Mouse (Mus musculus): Measurements from ENCODE around the gene Cmtm7. TPM values are rescaled to one million over a fixed set of nuclear protein-coding genes. Genes with fewer than 3 reads are reported as not detected.

Gene Cmtm7
- polyA plus RNA-seq (2014; fragmentation: Nextera tagmentation; extraction: Ambion mirVana): 103 and 105 TPM in 2 replicates

DNA sequence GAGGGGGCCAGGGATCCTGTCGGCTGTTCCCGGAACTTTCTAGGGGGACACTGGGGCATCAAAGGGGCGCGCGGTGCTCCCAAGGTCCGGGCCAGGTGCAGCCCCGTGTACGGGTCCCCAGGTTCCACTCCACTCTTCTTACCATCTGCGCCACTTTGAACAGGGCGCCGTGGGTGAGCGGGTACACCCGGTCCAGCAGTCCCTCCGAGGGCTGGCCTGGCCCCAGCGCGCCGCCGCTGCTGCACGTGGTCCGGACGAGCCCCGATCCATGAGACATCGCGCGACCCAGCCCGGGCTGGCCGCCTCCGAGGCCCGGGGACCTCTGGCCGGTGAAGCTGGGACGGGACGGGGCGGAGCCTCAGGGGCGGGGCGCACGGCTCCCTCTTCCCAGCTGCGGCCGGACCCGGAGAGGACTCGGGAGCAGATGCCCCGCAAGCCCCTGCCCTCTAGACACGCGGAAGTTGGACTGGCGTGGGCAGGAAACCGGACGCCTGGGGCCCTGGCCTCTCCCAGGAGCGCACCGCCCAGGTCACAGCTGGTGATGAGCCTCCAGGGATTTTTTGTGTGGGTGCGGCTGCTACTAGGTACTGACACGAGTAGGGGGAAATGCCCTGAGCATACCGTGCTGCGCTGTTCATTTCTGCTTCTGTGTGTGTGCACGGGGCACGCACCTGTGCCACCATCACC is at the start of gene Cmtm7:
Cmtm7 (minus strand) TSS at position 331 of the 687 bp plus-strand sequence.
- H3K36me3 ChIP-seq (ENCODE audit: control insufficient read depth, insufficient read depth, low read length): no peaks in the 10 kb centered on the region
- ATAC-seq (ENCODE audit: low read depth) (peak; percentile 92), DNase-seq (ENCODE audit: low spot score) (peak; percentile 71)
- peak within 1 kb of the TSS; percentile 86 for H3K27ac ChIP-seq (replicated peaks; ENCODE audit: low read depth, low read length)
- no peaks in the 10 kb centered on the region for H3K9me3 ChIP-seq (ENCODE audit: control insufficient read depth, low read length)
- no peaks in the 10 kb centered on the region for H3K27me3 ChIP-seq (replicated peaks; ENCODE audit: control insufficient read depth, insufficient read depth, low read length)
- peak within 1 kb of the TSS; percentile 71 for H3K4me3 ChIP-seq (ENCODE audit: low read depth, low read length)
- peaks cover 5% of the 10 kb centered on the region; the same call in 1 of the 2 replicates for H3K4me1 ChIP-seq (ENCODE audit: control insufficient read depth, insufficient read depth, low read length)
- peak within 1 kb of the TSS; percentile 78 for H3K4me2 ChIP-seq (ENCODE audit: low read depth, low read length)
- peak within 1 kb of the TSS; percentile 74 for H3K9ac ChIP-seq (ENCODE audit: low read depth, low read length)
- WGBS: under 1% methylated on average over 37 of the region's 54 CpGs

DNA sequence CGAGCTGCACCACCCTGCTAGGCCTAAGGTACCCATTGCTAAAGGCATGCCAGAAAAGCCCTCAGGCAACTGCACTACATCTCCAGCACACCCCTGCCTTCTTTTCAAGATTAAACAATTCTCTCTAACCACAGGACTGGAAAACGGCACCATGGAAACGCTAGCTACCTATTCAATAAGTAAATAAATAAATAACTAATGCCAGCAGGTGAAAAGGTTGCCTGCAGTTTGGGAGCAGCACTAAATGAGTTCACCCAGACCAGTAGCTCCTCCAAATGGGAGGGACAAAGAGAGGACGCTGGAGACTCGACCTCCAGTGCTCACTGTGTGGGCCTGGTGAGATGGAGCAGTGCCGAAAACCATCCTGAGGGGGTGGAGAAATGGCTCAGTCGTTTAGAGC is 48.7 kb upstream of the Cmtm7 start:
- no peaks in the 10 kb centered on the region for H3K36me3 ChIP-seq (ENCODE audit: control insufficient read depth, insufficient read depth, low read length)

DNA sequence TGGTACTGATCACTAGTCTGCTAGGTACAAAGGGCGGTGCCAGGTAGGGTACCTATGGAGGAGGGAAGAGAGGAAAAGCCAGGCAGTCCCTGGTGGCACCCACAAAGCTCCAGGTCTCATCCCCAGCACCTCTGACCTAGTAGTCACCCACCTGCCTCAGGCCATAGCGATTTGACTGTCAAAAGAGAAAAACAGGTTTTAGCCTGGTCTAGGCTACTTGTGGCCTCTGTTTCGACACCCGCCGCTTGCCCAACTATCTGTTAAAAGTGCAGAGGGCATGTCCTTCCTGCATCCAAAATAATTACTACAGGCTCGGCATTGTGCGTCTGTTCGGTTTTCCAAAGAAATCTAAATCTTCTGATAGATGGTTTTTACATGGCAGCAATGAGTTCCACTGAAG is 48.0 kb upstream of the Cmtm7 start:
- 80% methylated on average over 8 of the region's 8 CpGs for WGBS
- no peak for ATAC-seq (ENCODE audit: low read depth)
- no peak overlapping the region for H3K4me3 ChIP-seq (ENCODE audit: low read depth, low read length)

More for the DNA sequence above, 48.7 kb upstream of the Cmtm7 start:
- WGBS: 54% methylated on average over 5 of the region's 7 CpGs
- Histone ChIP-seq H3K27me3 (replicated peaks; ENCODE audit: control insufficient read depth, insufficient read depth, low read length) (no peaks in the 10 kb centered on the region), H3K4me2 (ENCODE audit: low read depth, low read length) (no peak overlapping the region), H3K4me1 (ENCODE audit: control insufficient read depth, insufficient read depth, low read length) (no peaks in the 10 kb centered on the region), H3K9me3 (ENCODE audit: control insufficient read depth, low read length) (no peaks in the 10 kb centered on the region), H3K27ac (replicated peaks; ENCODE audit: low read depth, low read length) (no peak overlapping the region), H3K4me3 (ENCODE audit: low read depth, low read length) (no peak overlapping the region), H3K9ac (ENCODE audit: low read depth, low read length) (no peak overlapping the region)
- DNase-seq (ENCODE audit: low spot score) (no peak), ATAC-seq (ENCODE audit: low read depth) (no peak)

DNA sequence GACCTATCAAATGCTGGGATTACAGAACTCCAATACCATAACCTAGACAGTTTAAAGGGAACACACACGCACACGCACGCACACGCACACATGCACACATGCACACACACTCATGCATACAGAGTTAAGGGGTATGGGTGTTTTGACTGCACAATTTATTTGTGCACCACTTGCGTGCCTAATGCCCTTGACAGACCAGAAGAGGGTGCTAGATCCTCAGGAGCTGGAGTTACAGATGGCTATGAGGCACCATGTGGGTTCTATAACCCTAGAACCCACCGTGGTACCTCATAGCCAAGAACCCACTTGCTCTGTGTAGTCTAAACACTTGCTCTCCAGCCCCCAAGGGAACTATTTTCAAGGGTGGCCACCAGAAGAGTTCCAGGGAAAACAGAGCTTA is 46.7 kb upstream of the Cmtm7 start:
- ATAC-seq (ENCODE audit: low read depth) (no peak), DNase-seq (ENCODE audit: low spot score) (no peak)
- Histone ChIP-seq H3K27ac (replicated peaks; ENCODE audit: low read depth, low read length) (no peak overlapping the region), H3K4me3 (ENCODE audit: low read depth, low read length) (no peak overlapping the region), H3K4me1 (ENCODE audit: control insufficient read depth, insufficient read depth, low read length) (no peaks in the 10 kb centered on the region), H3K9ac (ENCODE audit: low read depth, low read length) (no peak overlapping the region), H3K36me3 (ENCODE audit: control insufficient read depth, insufficient read depth, low read length) (no peaks in the 10 kb centered on the region), H3K9me3 (ENCODE audit: control insufficient read depth, low read length) (no peaks in the 10 kb centered on the region), H3K4me2 (ENCODE audit: low read depth, low read length) (no peak overlapping the region), H3K27me3 (replicated peaks; ENCODE audit: control insufficient read depth, insufficient read depth, low read length) (no peaks in the 10 kb centered on the region)
- 90% methylated on average over 6 of the region's 6 CpGs for WGBS

More for the DNA sequence above, 48.0 kb upstream of the Cmtm7 start:
- no peaks in the 10 kb centered on the region for H3K36me3 ChIP-seq (ENCODE audit: control insufficient read depth, insufficient read depth, low read length)
- DNase-seq (ENCODE audit: low spot score): no peak
- no peak overlapping the region for H3K4me2 ChIP-seq (ENCODE audit: low read depth, low read length)
- H3K4me1 ChIP-seq (ENCODE audit: control insufficient read depth, insufficient read depth, low read length): no peaks in the 10 kb centered on the region
- H3K9ac ChIP-seq (ENCODE audit: low read depth, low read length): no peak overlapping the region
- H3K27me3 ChIP-seq (replicated peaks; ENCODE audit: control insufficient read depth, insufficient read depth, low read length): no peaks in the 10 kb centered on the region
- H3K27ac ChIP-seq (replicated peaks; ENCODE audit: low read depth, low read length): no peak overlapping the region
- H3K9me3 ChIP-seq (ENCODE audit: control insufficient read depth, low read length): no peaks in the 10 kb centered on the region

DNA sequence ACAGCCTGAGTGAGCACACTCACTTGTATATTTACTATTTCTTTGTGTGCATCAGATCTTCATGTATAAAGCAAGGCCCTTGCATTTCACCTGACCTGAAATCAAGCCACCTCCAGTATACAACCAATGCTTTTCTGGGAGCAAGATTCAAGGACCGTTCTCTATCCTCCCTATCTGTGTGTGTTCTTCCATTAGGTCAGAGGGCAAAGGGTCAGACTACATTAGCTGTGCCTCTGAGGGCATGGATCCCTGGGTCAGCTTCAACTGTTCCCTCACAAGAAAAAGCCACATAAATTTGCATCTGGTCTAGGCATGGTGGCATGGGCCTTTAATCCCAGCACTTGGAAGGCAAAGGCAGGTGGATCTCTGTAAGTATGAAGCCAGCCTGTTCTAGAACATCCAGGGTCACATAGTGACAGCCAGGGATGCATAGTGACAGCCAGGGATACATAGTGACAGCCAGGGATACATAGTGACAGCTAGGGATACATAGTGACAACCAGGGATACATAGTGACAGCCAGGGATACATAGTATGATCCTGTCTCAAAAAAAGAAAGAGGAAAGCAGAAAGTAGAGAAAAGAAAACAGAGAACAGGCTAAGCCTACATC is 45.7 kb upstream of the Cmtm7 start:
- Histone ChIP-seq H3K27ac (replicated peaks; ENCODE audit: low read depth, low read length) (no peak overlapping the region), H3K9me3 (ENCODE audit: control insufficient read depth, low read length) (no peaks in the 10 kb centered on the region), H3K4me2 (ENCODE audit: low read depth, low read length) (no peak overlapping the region), H3K27me3 (replicated peaks; ENCODE audit: control insufficient read depth, insufficient read depth, low read length) (no peaks in the 10 kb centered on the region), H3K9ac (ENCODE audit: low read depth, low read length) (no peak overlapping the region), H3K4me1 (ENCODE audit: control insufficient read depth, insufficient read depth, low read length) (no peaks in the 10 kb centered on the region), H3K4me3 (ENCODE audit: low read depth, low read length) (no peak overlapping the region), H3K36me3 (ENCODE audit: control insufficient read depth, insufficient read depth, low read length) (no peaks in the 10 kb centered on the region)
- WGBS: 49% methylated on average over 1 of the region's 1 CpGs
- DNase-seq (ENCODE audit: low spot score) (no peak), ATAC-seq (ENCODE audit: low read depth) (no peak)

DNA sequence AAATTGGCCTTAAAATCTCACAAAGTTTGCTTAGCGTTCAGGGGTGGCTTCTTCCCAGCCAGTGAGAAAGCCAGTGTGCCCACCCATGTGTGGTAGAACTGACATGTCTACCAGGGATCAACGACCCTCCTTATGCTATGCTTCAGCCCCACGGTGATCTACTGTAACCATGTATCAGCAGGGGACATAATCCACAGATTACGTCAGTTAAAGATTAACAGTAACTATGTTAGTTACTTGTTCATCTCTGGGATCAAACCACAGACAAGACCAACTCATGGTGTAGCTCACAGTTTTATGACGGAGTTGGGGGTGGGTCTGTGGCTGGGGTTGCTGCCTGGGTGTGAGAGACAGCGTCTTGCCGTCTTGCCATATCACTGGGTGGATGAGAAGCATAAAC is 42.5 kb upstream of the Cmtm7 start:
- no peaks in the 10 kb centered on the region for H3K27me3 ChIP-seq (replicated peaks; ENCODE audit: control insufficient read depth, insufficient read depth, low read length)
- no peaks in the 10 kb centered on the region for H3K9me3 ChIP-seq (ENCODE audit: control insufficient read depth, low read length)
- no peak overlapping the region for H3K4me2 ChIP-seq (ENCODE audit: low read depth, low read length)
- H3K4me1 ChIP-seq (ENCODE audit: control insufficient read depth, insufficient read depth, low read length): no peaks in the 10 kb centered on the region
- DNase-seq (ENCODE audit: low spot score) (no peak), ATAC-seq (ENCODE audit: low read depth) (no peak)
- no peaks in the 10 kb centered on the region for H3K36me3 ChIP-seq (ENCODE audit: control insufficient read depth, insufficient read depth, low read length)
- no peak overlapping the region for H3K9ac ChIP-seq (ENCODE audit: low read depth, low read length)
- 92% methylated on average over 7 of the region's 7 CpGs for WGBS
- H3K4me3 ChIP-seq (ENCODE audit: low read depth, low read length): no peak overlapping the region
- H3K27ac ChIP-seq (replicated peaks; ENCODE audit: low read depth, low read length): no peak overlapping the region

DNA sequence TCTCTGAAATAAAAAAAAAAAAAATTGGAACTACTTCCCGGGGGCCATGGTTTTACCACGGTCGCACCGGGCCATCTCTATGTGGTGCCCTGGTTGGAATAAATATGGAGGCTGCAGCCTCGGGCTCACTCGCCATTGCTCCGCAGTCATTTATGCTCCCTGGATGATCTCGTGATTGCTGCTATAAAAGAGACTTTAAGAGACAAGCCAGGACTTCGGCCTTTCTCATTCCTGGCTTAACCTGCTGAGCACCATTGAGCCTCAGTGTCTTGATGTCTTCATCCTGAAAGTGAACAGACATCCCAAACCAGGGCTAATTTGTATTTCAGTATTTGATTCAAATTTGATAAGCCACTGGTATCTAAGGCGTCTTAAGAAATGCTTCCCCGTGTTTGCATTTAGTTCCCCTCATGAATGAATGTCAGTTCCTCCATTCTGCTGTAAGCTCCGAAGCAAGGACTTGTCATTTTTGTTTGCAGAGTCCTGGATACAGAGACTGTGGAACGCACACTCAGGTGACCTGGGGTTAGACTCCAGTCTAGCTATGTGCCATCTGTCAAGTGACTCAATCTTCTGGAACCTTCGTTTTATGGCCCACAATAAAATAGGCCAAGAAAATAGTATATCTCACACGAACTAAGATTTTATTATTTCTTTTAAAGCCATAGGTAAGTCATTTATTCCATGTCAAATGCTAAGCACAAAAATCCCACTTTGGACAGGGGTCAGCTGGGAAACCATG is 40.1 kb upstream of the Cmtm7 start:
- no peaks in the 10 kb centered on the region for H3K27me3 ChIP-seq (replicated peaks; ENCODE audit: control insufficient read depth, insufficient read depth, low read length)
- no peak overlapping the region for H3K4me2 ChIP-seq (ENCODE audit: low read depth, low read length)
- ATAC-seq (ENCODE audit: low read depth): no peak
- H3K9me3 ChIP-seq (ENCODE audit: control insufficient read depth, low read length): no peaks in the 10 kb centered on the region
- no peak overlapping the region for H3K9ac ChIP-seq (ENCODE audit: low read depth, low read length)
- WGBS: 88% methylated on average over 15 of the region's 15 CpGs
- no peaks in the 10 kb centered on the region for H3K4me1 ChIP-seq (ENCODE audit: control insufficient read depth, insufficient read depth, low read length)
- DNase-seq (ENCODE audit: low spot score): no peak
- no peak overlapping the region for H3K27ac ChIP-seq (replicated peaks; ENCODE audit: low read depth, low read length)
- H3K4me3 ChIP-seq (ENCODE audit: low read depth, low read length): no peak overlapping the region
- no peaks in the 10 kb centered on the region for H3K36me3 ChIP-seq (ENCODE audit: control insufficient read depth, insufficient read depth, low read length)

DNA sequence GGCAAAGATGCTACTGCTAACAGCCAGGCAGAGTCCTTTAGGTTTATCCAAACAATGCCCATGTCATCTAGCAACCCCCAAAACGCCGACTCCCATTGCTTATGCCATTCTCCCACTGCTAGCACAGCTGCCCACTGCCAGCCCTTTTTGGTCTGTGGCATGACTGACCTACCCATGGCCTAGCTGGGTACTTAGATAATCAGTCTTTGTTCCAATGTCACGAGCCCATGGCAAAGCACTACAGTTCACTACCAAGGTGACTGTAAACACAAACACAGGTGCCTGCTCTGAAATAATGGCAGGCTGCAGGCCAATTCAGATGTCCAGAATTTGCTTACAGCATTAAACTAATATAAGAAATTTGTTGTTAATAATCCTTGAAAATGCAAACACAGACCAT is 37.3 kb upstream of the Cmtm7 start:
- 91% methylated on average over 3 of the region's 3 CpGs for WGBS
- DNase-seq (ENCODE audit: low spot score) (no peak), ATAC-seq (ENCODE audit: low read depth) (no peak)
- Histone ChIP-seq H3K27ac (replicated peaks; ENCODE audit: low read depth, low read length) (no peak overlapping the region), H3K9me3 (ENCODE audit: control insufficient read depth, low read length) (no peaks in the 10 kb centered on the region), H3K4me2 (ENCODE audit: low read depth, low read length) (no peak overlapping the region), H3K27me3 (replicated peaks; ENCODE audit: control insufficient read depth, insufficient read depth, low read length) (no peaks in the 10 kb centered on the region), H3K36me3 (ENCODE audit: control insufficient read depth, insufficient read depth, low read length) (no peaks in the 10 kb centered on the region), H3K4me3 (ENCODE audit: low read depth, low read length) (no peak overlapping the region), H3K4me1 (ENCODE audit: control insufficient read depth, insufficient read depth, low read length) (no peaks in the 10 kb centered on the region), H3K9ac (ENCODE audit: low read depth, low read length) (no peak overlapping the region)
